Mouse (Mus musculus) CD4-positive, CD25-positive, alpha-beta regulatory T cell, adult 4 months (primary cell): ENCODE data around the gene Atg101. TPM values are rescaled to one million over a fixed set of nuclear protein-coding genes. Genes with fewer than 3 reads are reported as not detected.

Experiments
- ATAC-seq: one replicate; pipeline ENCODE4 v1.8.0; 2017
- polyA plus RNA-seq, 2 experiments: library from polyadenylated mRNA; unstranded; fragments of 100-300 nt; shearing (Covaris generic); gene quantifications; one replicate each; pipeline ENCODE4 v1.2.1; 2017

Gene Atg101
- polyA plus RNA-seq, 2 experiments from 2014 or later = 67.8 to 79.0 TPM

GRCm38 (mm10) chr15:101287361-101287760 is 3.3 kb downstream of the Atg101 start:
- ATAC-seq = no peak

- no peak for ATAC-seq
Observed at GRCm38 (mm10) chr15:101290354-101290753, 6.3 kb downstream of the Atg101 start.

GRCm38 (mm10) chr15:101292012-101292411 is 7.9 kb downstream of the Atg101 start:
- no peak for ATAC-seq

- ATAC-seq = no peak
Observed at GRCm38 (mm10) chr15:101293025-101293621, 9.1 kb downstream of the Atg101 start, which contains the start of gene 6030408B16Rik. 6030408B16Rik (plus strand) TSS chr15:101293212.

- ATAC-seq = no peak
Observed at GRCm38 (mm10) chr15:101294028-101294894, 10.2 kb downstream of the Atg101 start.

- no peak for ATAC-seq
Observed at GRCm38 (mm10) chr15:101295106-101295505, 11.0 kb downstream of the Atg101 start.

- ATAC-seq = no peak
Observed at GRCm38 (mm10) chr15:101295616-101296015, 11.5 kb downstream of the Atg101 start.

- no peak for ATAC-seq
Observed at GRCm38 (mm10) chr15:101296091-101296490, 12.0 kb downstream of the Atg101 start.

- ATAC-seq = no peak
Observed at GRCm38 (mm10) chr15:101297988-101298387, 13.9 kb downstream of the Atg101 start.

- ATAC-seq = no peak
Observed at GRCm38 (mm10) chr15:101298550-101298949, 14.5 kb downstream of the Atg101 start.

- no peak for ATAC-seq
Observed at GRCm38 (mm10) chr15:101299480-101299960, 15.4 kb downstream of the Atg101 start.

- no peak for ATAC-seq
Observed at GRCm38 (mm10) chr15:101300128-101300527, 16.1 kb downstream of the Atg101 start.

GRCm38 (mm10) chr15:101302201-101302600 is 18.1 kb downstream of the Atg101 start:
- no peak for ATAC-seq

GRCm38 (mm10) chr15:101303830-101304229 is 19.8 kb downstream of the Atg101 start:
- ATAC-seq = no peak

GRCm38 (mm10) chr15:101306459-101306858 is 22.4 kb downstream of the Atg101 start:
- ATAC-seq = no peak

- ATAC-seq = no peak
Observed at GRCm38 (mm10) chr15:101308440-101309348, 24.6 kb downstream of the Atg101 start.

GRCm38 (mm10) chr15:101309493-101309892 is 25.4 kb downstream of the Atg101 start:
- no peak for ATAC-seq

GRCm38 (mm10) chr15:101311087-101311770 is 27.2 kb downstream of the Atg101 start:
- no peak for ATAC-seq

GRCm38 (mm10) chr15:101312006-101312405 is 27.9 kb downstream of the Atg101 start:
- no peak for ATAC-seq

- ATAC-seq = no peak
Observed at GRCm38 (mm10) chr15:101315378-101315777, 31.3 kb downstream of the Atg101 start.

- ATAC-seq = peak; percentile 99
Observed at GRCm38 (mm10) chr15:101315832-101316231, 31.8 kb downstream of the Atg101 start.
